Mouse (Mus musculus) urinary bladder, postnatal 4 days (tissue): ENCODE results near the gene Nxph1.

Experiments
- DNase-seq, 2 experiments: peaks; one replicate each; pipeline ENCODE4 v3.0.0; 2021 to 2022; ENCODE audit warnings: low spot score in 2 of 2

The Nxph1 gene

DNA sequence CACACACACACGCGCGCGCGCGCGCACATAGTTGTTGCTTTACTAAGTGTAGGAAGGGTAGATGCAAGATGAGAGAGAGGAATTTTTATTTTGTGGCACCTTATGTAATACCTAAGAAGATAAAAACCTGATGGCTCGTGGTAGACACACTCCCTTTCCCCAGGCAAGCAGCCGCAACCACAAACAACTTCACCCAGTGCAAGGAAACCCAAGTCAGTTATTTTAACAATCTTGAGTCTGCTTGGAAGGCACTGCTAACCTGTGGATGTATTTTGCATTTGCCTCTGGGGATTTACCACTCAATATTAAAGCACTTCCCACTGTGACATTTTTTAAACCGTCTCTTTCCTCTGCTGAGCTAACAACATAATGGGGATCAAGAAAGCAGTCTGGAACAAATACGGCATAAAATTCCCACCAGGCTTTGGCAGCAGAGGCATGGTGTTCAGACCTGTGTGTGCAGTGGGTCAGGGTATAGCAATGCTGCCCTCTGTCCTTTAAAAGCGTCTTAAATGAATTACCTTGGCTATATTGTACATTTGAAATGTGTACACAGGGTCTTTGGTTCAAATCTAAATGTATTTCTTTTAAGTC lies 176.2 kb downstream of the Nxph1 start:
- no peak for DNase-seq

DNA sequence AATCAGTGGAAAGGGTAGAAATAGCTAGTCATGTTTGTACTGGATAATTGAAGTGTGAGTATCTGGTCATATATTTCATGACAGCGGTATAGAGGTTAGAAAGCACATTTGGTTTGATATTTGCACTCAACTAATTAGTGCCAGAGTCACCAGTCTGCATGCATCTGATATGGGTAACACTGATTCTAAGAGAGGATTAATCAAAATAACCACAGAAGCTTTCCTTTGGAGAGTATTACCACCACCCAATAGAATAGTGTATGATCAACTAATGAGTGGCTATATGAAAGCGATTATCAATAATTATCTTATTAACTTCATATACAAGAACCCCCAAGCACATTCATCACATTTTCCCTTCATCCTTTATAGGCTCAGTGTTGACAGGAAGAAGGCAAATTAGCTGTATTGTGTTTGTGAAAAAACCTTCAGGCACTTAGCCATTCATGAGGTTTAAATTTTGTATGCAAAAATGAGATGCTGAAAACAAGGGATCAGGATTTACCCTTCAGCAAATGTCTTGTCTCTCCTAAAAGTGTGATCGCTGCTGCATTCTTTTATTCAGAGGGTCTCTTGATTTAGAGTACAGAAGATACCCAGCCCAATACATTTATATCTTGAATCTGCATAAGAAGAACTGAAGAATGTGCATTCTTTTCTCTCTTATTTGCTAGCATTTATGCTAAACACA lies 185.5 kb downstream of the Nxph1 start:
- no peak for DNase-seq

DNA sequence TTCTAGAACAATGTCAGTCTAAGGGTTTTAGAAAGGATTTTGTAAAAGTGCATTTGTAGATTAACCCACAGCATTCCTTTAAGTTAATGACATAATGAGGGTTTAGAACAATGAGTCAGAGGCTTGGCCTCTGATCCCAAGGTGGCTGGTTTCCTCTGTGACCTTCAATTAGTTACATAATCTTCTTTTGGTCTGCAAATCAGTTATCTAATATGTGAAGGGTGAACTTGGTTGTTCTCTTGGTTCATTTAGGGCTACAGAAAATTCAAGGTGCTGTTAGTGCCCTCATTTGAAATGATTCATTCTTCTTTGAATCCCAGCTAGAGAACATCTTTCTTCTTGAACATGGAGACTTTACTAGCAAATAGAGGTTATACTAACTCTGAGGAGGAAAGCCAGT lies 199.7 kb downstream of the Nxph1 start:
- DNase-seq, result no peak

DNA sequence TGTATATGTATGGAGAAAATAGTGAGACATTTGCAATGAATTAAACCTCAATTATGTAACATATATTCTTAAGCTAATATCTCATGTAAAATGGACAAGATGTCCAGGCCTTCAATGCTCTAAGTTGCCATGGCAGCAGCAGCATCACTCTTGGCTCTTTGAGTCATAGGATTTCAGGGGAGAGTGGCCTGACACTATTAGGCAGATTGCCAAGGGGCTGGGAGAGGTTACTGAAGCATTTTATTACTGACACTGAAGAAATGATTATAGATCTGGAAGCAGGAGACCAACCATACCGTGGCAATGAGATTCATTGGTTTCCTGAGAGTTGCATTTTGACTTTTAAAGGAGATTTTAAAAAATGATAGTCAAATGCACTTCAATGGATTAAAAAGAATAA lies 201.6 kb downstream of the Nxph1 start:
- DNase-seq, result no peak

DNA sequence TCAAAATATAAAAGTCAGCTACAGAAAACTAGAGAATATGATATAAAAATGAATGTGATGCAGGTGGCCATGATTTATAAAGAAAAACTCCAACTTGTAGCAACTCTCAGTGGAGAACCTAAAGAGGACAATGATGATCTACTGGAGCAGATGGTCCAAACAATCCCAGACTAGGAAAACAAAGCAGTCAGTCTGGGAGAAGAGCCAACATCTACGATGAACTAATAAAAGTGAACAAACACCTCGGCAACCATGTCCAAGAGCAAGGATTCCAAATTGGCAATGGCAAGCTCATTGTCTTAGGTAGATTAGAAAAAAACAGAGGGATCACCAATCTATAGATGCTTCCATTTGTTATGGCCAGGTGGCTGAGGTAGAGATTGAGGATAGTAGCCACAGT lies 211.0 kb downstream of the Nxph1 start:
- DNase-seq, result no peak

DNA sequence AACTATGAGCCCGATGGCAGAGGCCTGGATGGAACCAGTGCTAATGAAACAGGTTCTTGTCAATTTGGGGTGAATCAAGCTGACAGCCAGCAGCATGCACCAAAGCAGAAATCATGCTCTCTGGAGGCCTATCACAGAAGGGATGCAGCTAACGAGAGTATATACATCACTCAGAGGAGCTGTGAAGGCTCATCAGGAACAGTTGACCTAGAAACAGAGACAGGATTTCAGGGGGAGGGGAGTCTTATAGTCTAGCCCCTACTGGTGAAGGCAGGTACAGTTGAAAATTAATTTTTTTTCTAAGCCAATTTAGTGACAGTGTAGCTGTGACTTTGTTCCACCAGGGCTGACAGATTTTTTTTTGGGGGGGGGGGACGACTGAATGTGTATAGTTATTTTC lies 234.2 kb downstream of the Nxph1 start:
- DNase-seq, result no peak

DNA sequence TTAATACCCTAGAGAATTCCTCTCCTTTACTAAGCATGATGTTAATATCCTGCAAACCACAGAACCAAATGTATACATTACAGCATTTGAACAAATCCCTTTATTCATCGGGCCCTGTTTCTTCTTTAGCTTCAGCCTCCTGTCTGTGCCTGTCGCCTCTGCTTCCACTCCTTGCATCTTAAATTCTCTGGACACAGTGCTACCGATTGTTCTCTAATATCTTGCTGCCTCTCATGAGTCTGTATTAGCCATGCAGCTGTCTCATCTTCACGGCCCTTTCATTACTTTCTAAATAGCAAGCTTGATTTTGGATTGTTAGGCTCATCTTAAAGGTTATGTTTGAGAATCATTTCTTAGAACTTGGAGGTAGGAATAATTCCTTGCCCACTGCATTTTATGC lies 262.5 kb downstream of the Nxph1 start:
- no peak for DNase-seq

DNA sequence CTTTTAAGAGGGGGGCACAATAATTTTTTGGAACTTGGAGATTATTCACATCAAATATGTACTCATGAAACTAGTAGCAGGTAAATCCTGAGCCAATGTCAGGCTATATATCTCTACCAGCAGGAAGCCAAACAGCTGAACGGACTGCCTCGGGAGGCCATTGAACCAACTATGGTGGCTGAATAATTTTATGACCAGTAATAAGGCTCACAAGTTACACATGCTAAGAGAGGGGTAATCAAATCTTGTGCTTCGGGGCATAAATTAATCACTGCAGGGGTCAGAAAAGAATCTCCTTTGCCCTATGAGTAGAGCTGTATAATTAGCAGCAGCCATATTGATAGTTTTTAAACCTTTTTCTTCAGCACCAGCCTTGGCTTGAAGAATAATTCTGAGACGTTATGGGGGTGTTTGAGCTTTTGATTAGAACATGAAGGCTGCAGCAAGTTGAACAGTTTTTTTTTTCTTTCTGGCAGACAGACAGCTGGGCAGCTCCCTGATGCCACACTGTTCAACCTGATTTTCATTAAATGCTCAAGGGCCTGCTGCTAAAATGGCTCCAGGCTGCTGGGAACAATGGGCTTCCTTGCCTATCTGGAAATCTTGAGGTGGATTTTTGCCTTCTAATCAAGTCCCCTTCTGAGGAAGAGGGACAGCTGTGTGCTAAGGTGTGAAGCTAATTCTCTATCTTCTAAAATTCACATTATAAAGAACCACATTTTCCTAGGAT lies 272.7 kb downstream of the Nxph1 start:
- DNase-seq, result no peak

DNA sequence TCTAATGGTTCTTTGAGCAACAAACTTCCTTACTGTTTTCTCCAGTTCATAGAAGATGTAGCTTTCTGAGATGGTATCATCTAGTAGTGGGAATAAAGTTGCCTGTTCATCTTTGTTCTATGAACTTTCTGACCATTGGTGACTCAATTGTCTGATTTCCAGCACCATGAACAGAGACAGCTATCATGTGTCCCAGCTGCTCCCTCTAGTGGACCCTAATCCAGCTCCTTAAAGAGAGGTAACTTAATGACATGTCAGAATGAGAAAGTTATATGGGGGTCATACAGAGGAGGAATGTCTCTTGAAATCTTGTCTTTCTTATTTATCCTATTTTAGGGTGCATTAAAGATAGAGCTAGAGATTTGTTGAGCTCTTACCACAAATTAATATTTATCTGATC lies 286.6 kb downstream of the Nxph1 start:
- DNase-seq, result no peak

DNA sequence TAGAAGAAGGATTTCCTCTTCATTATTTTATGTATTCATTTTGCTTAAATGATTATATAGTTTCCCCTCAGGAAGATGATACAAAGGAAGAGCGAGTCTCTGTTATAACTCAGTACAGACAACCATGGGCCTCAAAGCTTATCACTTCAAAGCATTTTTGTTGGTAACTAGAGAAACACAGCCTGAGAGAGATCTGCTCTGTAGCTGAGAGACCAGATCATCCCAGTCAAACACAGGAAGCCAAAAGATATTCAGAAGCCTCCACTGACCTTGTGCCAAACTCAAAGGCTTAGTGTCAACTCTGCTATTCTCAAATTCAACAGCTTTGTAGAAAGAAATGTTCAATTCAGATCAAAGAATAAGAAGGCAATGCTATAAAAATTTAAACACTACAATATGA lies 319.8 kb downstream of the Nxph1 start:
- no peak for DNase-seq
